Mouse (Mus musculus) right cerebral cortex, adult 2 months (tissue): ENCODE data around the gene Clint1.

Experiments used
- DNase-seq, 2 experiments: peaks; one replicate each; pipeline ENCODE4 v3.0.0; 2021 to 2022; ENCODE audit warnings: low spot score in 2 of 2

The Clint1 gene

DNA sequence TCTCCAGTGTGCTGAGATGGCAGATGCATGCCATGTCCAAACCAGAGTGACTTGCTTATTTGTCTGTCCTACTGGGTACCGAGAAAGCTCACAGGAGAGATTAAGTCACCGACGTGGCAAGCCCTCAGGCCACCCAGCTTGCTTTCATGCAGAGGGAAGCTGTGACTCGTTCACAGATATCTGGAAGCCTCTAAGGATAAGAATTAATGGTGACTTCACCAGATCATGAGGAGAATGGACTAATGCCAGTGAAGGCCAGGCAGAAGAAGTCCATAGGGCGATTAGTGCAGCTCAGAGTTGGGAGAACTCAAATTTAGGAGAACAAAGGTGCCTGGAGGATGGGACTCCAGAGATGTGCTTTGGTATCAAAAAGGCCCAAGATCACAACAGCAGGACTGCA, 75.6 kb downstream of the Clint1 start:
- DNase-seq: no peak

DNA sequence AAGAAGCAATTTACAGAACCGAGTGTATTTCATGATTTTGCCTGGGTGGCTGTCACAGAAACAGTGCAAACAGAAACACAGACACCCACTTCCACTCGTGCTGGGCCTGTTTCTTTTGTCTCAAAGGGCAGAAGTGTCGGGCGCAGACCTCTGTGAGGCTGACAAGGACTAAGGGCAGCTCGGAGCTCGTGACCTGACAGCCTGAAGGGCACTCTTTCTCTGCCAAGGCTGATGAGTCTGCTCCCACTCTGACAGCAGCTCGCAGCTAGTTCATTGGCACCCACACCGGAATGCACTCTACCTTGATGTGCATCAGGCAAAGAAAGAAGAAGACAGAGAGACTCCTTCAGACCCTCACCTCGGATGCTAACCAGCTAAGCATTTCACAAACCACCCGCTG, 77.7 kb downstream of the Clint1 start:
- no peak for DNase-seq

DNA sequence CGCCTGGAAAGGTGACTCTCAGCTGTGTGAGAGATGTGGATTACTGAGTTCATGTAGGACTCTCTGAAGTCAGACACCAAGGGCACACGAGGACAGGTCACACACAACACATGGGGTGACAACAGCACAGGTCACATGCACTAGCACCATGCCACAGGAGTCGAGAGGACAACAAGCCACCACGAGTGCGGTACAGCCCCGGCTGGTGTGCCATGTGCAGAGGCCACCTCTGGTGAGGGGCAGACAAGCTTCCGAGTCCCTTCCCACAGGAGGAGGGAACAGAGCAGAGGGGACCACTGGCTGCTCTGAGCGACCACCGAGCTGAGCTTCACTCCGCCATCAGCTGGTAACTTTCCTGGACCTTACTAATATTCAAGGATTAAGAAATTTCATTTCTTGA, 80.9 kb downstream of the Clint1 start:
- DNase-seq: no peak

DNA sequence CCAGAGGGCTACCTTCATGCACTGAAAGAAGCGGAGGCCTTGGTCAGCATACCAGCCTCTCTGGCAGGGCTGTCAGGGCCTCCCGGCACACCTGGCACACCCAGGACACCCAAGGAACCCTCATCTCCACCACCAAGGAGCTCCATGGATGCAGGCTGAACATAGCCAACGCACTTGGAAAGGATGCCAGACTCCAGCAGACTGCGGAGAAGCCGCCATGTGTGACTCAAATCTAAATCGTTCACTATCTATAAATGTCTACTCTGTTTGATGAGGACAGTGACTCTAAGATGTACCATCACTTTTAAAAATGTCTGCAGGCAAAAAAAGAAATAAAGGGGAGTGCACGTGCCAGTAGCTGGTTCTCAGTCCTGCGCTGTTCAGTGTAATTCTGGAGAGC, 85.6 kb downstream of the Clint1 start:
- DNase-seq: no peak

- no peak for DNase-seq
Measured at GRCm38 (mm10) chr11:45938917-45939316, 87.1 kb downstream of the Clint1 start.

DNA sequence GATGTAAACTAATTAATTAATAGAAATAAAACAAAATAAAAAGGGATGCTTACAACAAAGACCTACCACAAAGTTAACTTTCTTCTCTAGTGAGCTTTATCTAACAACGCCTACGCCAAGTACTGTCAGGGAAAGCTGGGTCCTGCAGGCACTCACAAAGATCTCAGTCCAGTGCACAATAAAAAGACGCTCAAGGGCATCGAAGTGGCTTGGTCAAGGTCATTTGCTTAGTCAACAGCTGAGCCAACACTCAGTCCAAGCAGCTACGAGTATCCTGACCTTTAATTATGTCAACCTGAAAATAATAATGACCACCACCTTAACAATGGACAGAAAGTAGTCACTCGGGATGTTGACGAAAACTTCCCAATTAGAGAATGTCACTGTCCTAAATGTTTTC, 90.4 kb downstream of the Clint1 start:
- DNase-seq: no peak

- DNase-seq: peak; percentile 43 to 63
Measured at GRCm38 (mm10) chr11:45943108-45943705, 91.4 kb downstream of the Clint1 start.

DNA sequence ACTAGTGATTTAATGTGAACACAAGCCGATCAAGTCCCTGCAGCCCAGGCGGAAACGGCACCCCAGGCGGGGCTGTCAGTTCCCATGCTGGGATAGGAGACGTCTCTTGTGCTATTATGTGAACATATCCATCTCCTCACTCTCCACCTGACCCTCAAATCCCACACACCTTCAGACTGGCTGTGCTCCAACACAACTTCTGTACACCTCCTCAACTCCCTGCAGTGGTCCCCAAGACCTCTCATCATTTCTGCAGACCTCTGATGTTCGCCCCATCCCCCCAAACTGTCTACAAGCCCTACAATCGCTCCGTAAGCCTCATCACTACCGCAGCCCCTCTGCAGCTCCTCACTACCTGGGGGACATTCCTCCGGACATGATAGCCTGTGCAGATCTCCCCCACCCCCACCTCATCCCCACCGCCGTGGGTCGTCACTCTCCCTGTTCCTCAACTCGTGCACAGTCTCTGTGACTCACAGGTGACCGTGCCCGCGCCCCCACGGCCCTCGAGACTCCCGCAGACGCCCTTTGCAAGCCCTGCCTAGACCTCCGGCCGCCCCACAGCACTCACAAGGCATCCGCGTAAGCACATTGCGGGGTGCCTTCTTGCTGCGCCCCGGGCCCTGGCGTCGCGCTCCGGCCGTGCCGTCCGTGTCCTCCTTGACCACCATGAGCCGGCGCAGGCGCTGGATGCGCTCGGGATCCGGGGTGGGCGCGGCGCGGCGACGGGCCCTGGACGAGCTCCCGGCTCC, 92.2 kb downstream of the Clint1 start:
- no peak for DNase-seq

GRCm38 (mm10) chr11:45944643-45945156, 92.8 kb downstream of the Clint1 start, which contains the start of gene Lsm11:
Gene Lsm11, minus strand, starts transcription at chr11:45944935.
- peak; percentile 96 for DNase-seq

DNA sequence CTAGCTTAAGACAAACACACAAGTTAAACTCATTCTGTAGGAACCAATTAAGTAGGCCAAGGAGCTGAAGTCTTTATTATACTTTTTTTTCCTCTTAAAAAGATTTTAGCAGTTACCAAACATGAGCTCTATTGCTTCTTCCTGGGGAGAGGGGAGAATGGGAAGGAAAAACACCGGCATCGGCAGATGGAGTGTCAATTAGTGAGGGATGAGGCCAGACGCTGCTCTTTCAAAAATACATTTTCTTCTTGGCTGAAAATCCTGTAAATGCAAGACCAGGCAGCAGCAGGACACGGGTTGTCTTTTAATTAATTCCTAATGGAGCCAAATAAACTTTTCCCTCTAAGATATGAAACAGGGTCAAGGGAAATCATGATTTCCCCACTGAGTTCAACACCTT, 94.9 kb downstream of the Clint1 start:
- no peak for DNase-seq

DNA sequence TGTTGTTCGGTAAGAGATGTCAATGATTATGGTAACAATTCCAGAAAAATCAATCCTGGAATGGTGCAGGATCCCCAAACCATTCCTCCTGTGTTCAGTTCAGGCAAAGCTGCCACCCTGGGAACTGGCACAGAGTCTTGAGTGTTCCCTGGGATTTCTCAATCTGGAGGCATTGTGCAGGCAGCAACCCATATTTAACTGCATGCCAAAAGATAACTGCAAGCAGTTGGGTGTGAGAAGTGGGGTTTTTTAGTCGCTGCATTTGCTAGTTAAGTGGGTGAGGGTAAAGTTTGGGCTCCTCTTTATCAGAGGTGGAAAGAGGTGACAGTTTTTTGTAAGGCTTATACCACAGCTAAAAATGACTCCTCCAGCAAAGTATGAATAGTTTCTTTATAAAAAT, 95.6 kb downstream of the Clint1 start:
- DNase-seq: peak; percentile 41 to 44

DNA sequence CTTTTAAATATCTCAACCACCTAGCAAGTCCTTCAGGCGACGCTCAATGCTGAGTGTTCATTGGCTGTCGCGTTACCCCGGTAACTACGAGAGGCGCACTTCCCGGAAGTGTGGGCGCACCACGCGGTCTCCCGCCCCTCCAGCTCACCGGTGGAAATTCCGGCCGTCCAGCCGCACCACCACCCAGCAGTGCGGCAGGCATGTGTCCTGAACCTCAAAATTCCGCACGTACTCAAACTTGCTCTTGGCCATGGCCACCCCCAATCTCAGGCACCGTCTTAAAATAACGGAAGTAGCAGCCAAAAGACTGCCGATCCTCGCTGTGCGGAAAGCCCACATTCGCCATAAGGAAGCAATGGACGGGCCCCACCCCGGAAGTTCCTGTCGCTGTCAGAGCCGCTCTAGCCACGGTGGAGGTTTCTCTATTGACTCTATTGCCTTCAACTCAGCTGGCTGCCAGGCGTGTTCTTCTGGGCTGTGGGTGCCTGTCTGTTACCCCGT, 103.3 kb downstream of the Clint1 start, which contains the start of gene Thg1l:
TSS of gene Thg1l (minus strand) at position 368 of the 501 bp plus-strand sequence.
- peak; percentile 90 to 95 for DNase-seq

DNA sequence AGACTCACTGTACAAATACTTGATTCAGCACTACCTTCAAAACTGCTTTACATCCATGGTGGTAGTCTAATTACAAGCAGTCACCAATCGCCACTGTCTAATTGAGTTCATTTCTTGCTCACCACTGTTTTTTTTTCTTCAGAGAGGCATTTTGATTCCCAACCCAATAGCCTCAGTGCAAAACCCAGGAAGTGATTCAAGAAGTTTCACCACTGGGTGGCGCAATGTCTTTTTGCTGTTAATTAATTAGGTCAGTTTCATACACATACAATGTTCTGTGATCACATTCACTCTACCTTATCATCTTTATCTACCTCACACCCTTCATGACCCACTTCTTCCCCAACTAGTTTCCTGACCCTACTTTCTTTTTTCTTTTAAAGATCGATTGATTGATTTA, 107.7 kb downstream of the Clint1 start:
- no peak for DNase-seq

DNA sequence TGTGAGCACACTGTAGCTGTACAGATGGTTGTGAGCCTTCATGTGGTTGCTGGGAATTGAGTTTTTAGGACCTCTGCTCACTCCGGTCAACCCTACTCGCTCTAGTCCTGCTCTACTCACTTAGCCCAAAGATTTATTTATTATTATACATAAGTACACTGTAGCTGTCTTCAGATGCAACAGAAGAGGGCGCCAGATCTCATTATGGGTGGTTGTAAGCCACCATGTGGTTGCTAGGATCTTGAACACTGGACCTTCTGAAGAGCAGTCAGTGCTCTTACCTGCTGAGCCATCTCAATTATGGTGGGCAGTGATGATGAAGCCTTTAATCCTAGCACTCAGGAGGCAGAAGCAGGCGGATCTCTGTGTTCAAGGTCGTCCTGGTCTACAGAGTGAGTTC, 108.2 kb downstream of the Clint1 start:
- no peak for DNase-seq
